Mouse (Mus musculus) megakaryocyte, adult 5-6 weeks (primary cell): ENCODE measurements around the gene Dnah2. TPM values are rescaled to one million over a fixed set of nuclear protein-coding genes. Genes with fewer than 3 reads are reported as not detected.

Experiments used
- ATAC-seq: 2 replicates; pipeline ENCODE4 v1.8.0; 2016; ENCODE audit warnings: mild to moderate bottlenecking, inconsistent platforms; ENCODE audit not compliant: poor library complexity, severe bottlenecking
- total RNA-seq, 2 experiments: library from RNA; stranded (forward) in 1 of 2; stranded (reverse) in 1 of 2; fragments of 153-499, 151-499 nt in 1 of 2; fragments of 221-1000, 200-1000 nt in 1 of 2; gene quantifications; 2 replicates each; pipeline versions ENCODE4 v1.2.3 to v1.2.4; 2015 to 2017

Dnah2 gene
- total RNA-seq, 2 experiments from 2014 or later: 0.54 to 2.1 TPM

DNA sequence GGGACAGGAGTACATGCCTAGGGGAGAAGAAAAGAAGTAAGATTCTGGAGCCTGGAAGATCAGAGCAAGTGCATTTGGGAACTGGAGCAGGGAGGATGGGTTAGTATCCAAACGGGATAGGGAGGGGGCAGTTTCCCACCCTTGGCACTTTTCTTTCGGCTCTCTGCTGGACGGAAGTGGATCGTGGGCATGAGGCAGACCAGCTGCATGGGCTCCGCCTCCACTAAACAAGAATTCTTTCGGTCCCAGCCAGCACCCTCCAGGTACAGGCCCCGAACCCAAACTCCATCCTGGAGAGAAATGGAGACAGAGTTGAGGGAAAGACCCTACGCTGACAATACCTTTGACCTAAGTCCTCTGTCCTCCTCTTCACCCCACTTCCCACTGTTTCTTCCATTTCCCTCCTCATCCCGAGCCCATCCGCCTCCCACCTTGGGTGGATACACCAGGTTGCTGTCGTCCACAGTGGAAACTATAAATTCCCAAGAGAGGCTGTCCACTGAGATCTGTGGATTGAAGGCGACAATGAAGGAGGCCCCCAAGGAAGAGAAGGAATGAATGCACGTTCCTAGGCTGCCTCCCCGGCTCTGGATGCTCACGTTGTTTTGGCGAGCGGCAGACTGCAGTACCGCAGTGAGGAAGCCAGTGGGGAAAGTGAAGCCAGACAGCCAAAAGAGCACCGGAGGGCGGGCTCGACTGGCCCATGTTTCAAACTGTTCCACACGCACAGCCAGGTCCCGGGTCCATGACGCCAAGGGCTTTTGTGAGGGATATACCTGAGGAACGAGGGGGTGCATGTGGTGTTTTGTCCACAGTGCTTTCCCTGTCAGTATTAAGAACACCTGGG lies 127.6 kb downstream of the Dnah2 start:
- ATAC-seq: no peak

GRCm38 (mm10) chr11:69420554-69421000 lies 128.3 kb downstream of the Dnah2 start:
- no peak for ATAC-seq

DNA sequence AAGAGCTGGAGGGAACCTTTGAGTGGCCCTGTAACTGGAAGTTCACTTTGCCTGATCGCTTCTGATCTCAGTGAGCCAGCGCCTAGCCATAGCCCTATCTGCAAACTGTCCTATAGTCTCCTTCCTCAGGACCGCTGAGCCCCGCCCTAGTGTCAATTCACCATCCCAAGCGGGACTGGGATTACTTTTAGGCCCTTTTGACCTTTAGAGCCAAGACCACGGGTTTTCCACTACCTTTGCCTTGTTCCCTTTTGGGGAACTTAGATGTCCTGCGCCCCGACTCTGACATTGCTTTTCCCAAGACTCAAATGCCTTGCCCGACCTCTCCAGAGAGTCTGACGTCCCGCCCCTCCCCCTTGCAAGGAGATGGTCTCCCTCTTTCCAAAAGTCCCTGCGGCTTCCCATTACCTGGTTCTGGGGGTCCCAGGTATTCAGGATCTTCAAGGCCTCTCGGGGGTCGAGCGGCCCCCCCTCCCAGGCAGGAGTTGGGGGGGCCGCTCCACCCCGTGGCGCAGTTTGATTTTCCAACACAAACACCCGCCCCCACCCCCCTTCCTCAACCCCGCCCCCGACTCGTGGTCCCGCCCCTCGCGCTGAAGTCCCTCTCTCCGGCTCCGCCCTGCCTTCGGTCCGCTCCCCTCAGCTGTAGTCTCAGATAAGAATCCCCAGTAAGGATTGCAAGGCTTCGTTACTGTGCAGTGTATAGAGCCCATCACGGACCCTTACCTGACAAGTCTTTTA lies 128.9 kb downstream of the Dnah2 start:
- ATAC-seq: no peak

GRCm38 (mm10) chr11:69419443-69419812 lies 129.5 kb downstream of the Dnah2 start:
- ATAC-seq: no peak

GRCm38 (mm10) chr11:69418481-69419442 lies 130.1 kb downstream of the Dnah2 start:
- peak; percentile 51 for ATAC-seq

GRCm38 (mm10) chr11:69417449-69418384 lies 131.2 kb downstream of the Dnah2 start:
- peak; percentile 17; the same call in 1 of the 2 replicates for ATAC-seq

GRCm38 (mm10) chr11:69416921-69417448 lies 131.9 kb downstream of the Dnah2 start:
- no peak for ATAC-seq

DNA sequence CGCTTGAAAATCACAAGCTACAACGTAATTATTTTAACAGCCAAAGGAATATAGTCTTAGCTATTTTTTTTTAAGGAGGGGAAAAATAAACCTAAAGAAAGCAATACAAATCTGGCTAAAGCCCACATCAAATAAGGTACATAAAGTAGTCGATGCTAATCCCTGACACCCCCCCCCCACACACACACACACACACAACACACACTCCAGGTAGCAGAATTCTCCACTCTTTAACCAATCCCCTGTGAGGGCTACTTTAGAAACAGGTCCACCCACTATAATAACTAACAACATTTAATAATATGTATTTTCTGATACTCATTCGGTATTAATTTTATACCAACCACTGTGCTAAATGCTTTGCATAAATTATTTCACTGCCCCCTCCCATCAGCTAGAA lies 132.4 kb downstream of the Dnah2 start:
- ATAC-seq: no peak

DNA sequence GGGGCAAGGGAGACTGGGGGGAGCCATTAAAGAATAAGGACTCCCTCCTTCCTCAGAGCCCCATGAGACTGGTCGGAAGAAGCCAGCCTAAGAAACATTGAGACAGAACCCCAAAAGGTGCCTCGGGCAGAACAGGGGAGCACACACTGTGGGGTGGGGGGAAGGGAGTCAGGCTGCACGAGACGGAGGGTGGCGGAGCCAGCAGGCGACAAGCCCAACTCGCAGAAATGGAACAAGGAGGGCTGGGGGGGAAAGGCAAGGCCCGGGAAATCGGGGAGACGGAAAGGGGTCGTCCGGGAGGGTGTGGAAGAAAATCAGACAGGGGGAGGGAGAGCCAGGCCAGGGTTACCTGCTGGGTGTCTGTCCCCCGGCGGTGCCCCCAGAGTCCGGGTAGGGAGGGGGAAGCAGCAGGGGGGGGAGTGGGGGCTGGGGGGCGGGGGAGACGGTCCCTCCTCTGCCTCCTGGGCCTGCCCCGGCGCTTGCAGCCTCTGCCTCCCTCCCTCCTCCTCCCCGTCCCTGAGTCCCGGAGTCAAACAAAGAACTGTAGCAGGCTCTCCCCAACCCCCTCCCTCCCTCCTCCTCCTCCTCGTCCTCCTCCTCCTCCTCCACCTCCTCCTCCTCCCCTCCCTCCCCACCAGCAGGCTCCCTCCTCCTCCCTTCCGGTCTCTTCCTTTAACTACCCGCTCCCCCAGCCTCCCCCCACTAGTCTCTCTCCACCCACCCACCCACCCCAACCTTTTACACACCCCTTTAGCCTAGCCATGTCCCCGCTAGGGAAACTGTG lies 133.1 kb downstream of the Dnah2 start:
- no peak for ATAC-seq

GRCm38 (mm10) chr11:69415327-69415667 lies 133.6 kb downstream of the Dnah2 start:
- ATAC-seq: no peak

GRCm38 (mm10) chr11:69414421-69415326 lies 134.2 kb downstream of the Dnah2 start:
- no peak for ATAC-seq

- no peak for ATAC-seq
These were observed 135.4 kb downstream of the Dnah2 start, which contains the start of gene Kdm6b for GRCm38 (mm10) chr11:69413221-69414181. Kdm6b (minus strand) TSS chr11:69413675.

DNA sequence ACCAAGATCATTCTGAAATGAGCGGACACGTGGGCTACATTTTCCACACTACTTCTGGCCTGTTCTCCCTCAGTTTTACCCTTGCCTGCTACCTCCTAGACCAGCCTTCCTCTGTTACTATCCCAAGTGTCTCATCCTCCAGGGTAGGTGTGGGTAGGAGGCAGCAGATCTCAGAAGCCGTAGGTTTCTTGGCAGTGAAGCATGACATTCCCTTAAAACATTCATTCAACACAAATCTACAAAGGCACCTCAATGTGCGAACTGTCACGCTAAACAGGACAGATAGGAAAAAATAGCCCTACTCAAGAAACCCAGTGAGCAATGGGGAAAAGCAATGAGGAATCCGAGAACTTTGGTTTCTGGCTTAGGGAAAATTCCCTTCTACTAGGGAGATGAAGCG lies 136.4 kb downstream of the Dnah2 start:
- no peak for ATAC-seq

- ATAC-seq: peak; percentile 4; the same call in 1 of the 2 replicates
These were observed 137.2 kb downstream of the Dnah2 start for GRCm38 (mm10) chr11:69411538-69412203.

- ATAC-seq: peak; percentile 17
These were observed 137.8 kb downstream of the Dnah2 start for GRCm38 (mm10) chr11:69411073-69411535.
